Mouse (Mus musculus) liver (tissue): ENCODE results near the gene Xlr3b.
"Not testable (repeated sequence)": the region's sequence is repeated elsewhere in the genome, so short reads cannot be mapped to it uniquely, and the experiment has no call there.

Experiments used
- DNase-seq: peaks from one replicate; pipeline ENCODE4 v3.0.0-alpha.2; 2020; ENCODE audit warnings: mixed read lengths

Xlr3b gene

GRCm38 (mm10) chrX:73191934-73192333 is at the start of gene Xlr3b:
Xlr3b (plus strand) TSS chrX:73192207.
- not testable (repeated sequence) for DNase-seq

GRCm38 (mm10) chrX:73143218-73143618 is 48.8 kb upstream of the Xlr3b start:
- not testable (repeated sequence) for DNase-seq

- DNase-seq = not testable (repeated sequence)
Observed at GRCm38 (mm10) chrX:73148496-73148895, 43.5 kb upstream of the Xlr3b start, which contains the start of gene Xlr5b. Xlr5b (plus strand) TSS chrX:73148796.

- DNase-seq = not testable (repeated sequence)
Observed at GRCm38 (mm10) chrX:73149350-73149749, 42.7 kb upstream of the Xlr3b start, which contains the start of gene DXBay18. DXBay18 (minus strand) TSS chrX:73149450.

GRCm38 (mm10) chrX:73176889-73177288 is 15.1 kb upstream of the Xlr3b start, which contains the start of gene Spin2d:
Spin2d (minus strand) TSS chrX:73176989.
- not testable (repeated sequence) for DNase-seq

GRCm38 (mm10) chrX:73213819-73214564 is 22.0 kb downstream of the Xlr3b start, which contains the start of gene Xlr4b:
Xlr4b (plus strand) TSS chrX:73214333.
- DNase-seq = not testable (repeated sequence)

GRCm38 (mm10) chrX:73225365-73225764 is 33.4 kb downstream of the Xlr3b start:
- no peak for DNase-seq

GRCm38 (mm10) chrX:73227914-73228605 is 36.1 kb downstream of the Xlr3b start, which contains the start of gene F8a:
F8a (plus strand) TSS chrX:73228291.
- DNase-seq = peak; percentile 71

GRCm38 (mm10) chrX:73228606-73229214 is 36.7 kb downstream of the Xlr3b start:
- DNase-seq = peak; percentile 35

- no peak for DNase-seq
Observed at GRCm38 (mm10) chrX:73229288-73229687, 37.3 kb downstream of the Xlr3b start.

GRCm38 (mm10) chrX:73242821-73243325 is 50.9 kb downstream of the Xlr3b start, which contains the start of gene Xlr4c:
Xlr4c (minus strand) TSS chrX:73243130.
- not testable (repeated sequence) for DNase-seq
